Mouse (Mus musculus) fibroblast of lung, adult 2 months (primary cell): ENCODE results near the gene Gm14403.
"Not testable (repeated sequence)": the region's sequence is repeated elsewhere in the genome, so short reads cannot be mapped to it uniquely, and the experiment has no call there.

Experiments used
- DNase-seq: peaks from one replicate; pipeline ENCODE4 v3.0.0-alpha.2; 2011; ENCODE audit warnings: low read depth

Gene Gm14403

DNA sequence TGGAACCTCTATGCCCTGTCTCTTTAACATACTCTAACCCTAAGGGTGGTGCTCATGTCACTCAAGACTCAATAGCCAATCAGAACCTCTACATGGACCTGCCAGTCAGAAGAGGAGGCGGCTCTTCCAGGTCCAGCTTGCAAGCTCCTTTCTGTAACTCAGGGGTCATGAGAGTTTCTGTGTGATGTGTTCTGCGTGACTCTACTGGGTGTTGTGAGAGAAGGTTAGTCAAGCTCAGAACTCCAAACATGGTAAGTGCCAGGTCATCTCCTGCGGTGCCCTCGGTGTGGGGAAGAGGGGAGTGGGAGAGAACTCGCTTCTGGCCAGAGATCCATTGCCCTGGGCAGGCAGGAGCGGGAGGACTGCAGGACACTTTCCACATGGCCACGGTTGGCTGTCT, at the start of gene Gm14403:
TSS of gene Gm14403 (plus strand) at position 149 of the 400 bp plus-strand sequence.
- DNase-seq: peak; percentile 13

DNA sequence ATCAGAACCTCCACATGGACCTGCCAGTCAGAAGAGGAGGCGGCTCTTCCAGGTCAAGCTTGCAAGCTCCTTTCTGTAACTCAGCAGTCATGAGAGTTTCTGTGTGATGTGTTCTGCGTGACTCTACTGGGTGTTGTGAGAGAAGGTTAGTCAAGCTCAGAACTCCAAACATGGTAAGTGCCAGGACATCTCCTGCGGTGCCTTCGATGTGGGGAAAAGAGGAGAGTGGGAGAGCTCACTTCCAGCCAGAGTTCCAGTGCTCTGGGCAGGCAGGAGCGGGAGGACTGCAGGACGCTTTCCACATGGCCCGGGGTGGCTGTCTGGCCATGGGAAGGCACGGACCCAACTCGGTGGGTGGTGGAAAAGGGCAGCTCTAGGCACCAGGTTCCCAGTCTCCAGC, 33.3 kb upstream of the Gm14403 start, which contains the start of gene Zfp970:
TSS of gene Zfp970 (plus strand) at position 58 of the 400 bp plus-strand sequence.
- DNase-seq: peak; percentile 10

DNA sequence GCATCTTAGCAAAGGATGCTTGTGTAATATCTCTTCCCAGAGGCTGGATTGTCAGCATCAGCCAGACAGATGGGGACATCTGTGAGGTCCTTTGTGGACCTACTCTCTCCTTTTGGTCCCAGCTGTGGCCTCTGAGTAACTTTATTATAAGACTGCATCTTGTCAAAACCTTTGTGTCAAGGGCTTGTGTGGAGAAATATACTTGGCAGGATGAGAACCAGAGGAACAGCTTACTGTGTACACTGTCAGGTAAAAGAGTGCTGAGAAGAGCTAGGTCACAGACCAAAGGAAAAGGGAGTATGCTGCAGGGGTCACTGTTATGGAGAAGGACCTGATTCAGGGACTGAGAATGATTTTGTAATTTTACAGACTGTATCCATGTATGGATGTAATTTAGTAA, 29.8 kb upstream of the Gm14403 start:
- DNase-seq: not testable (repeated sequence)

DNA sequence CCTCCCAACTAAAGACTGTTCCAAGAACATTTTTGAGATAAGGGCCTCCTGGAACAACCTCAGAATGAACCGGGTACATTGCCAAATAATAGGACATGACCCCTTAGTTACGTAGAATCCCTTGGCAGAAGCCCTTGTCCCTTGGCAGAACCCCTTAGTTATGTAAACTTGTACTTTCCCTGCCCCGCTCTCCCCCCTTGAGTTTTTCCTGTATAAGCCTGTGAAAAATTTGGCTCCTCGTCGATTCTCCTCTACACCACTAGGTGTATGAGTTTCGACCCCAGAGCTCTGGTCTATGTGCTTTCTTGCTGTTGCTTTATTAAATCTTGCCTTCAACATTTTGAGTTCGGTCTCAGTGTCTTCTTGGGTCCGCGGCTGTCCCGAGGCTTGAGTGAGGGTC, 25.8 kb upstream of the Gm14403 start:
- not testable (repeated sequence) for DNase-seq

DNA sequence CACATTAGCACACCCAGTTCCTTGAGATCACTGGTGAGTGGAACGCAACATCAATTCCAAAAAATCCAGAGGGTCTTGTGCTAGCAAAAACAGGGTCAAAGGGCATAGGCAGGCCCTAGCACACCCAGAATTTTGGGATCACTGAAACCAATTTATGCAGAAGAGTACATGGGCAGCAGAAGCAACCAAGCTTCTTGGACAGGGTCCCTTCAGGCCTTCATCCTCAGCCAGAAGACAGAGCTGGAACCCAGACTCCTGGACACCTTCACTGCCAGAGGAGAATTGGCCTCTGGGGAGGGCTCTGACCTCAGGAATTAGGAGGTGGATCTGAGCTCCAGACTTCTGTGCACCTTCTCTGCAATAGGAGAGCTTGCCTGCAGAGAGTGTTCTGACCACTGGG, 16.0 kb upstream of the Gm14403 start:
- DNase-seq: not testable (repeated sequence)

DNA sequence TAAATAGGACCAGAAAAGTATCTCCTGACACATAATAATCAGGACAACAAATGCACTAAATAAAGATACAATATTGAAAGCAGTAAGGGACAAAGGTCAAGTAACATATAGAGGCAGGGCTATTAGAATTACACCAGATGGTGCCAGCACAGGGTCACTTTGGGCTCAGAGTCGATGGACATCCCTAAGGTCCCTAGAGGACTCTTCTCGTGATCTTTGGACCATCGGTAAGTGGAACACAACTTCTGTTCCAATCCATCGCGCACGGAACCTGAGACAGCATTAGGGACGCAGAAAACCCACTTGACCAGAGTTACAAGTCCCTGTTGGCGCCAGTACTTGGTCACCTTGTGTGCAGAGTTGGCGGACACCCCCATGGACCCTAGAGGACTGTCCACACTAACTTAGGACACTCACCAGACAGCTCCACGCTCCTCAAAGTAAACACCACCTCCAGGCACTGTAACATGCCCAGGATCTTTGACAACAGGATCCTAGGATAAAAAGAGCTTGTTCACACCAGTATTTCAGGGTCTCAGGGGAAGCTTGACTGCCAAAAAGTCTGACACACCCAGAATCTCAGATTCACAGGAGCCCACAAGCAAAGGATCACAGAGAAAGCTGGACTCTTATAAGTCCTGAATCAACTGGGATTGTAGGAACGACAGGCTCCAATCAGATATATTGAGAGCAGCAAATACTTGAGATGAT, 14.6 kb upstream of the Gm14403 start:
- DNase-seq: not testable (repeated sequence)

DNA sequence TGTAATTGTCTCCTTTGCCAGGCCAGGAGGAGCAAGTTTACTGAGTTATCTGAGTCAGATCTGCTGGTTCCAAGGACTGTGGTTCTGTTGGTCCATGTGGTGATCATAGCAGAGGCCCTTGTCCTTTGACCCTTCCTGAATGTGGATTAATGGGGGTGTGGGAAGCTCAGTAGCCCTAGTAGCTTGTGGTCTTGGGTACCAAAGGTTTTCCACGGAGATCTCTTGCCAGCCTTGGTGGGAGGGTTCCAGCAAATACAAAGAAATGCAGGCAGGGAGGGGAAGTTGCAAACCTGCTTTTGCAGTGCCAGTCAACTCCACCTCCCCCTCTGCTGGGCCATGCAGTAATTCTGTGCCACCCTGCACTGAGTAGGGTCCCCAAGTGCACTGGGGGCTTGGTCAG, 1.2 kb downstream of the Gm14403 start:
- DNase-seq: not testable (repeated sequence)

DNA sequence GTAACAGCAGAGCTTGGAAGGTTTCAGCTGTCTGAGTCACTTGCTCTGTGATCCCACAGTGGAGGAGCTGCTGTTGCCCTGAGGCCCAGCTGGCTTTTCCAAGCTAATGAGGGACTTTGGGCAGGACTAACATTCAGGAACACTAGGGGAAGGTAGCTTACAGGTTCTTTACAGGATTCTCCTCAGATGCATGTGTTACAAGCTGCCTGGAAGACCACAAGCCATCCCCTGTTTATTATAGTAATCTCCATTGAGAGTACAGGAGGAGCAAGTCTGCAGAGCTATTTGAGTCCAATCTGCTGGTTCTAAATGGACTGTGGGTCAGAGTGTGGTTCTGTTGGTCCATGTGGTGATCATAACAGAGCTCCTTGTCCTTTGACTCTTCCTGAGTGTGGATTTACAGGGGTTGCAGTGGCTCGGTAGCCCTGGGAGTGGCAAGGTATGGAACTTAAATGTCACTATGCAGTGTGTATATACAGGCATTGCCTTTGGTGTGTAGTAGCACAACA, 7.2 kb downstream of the Gm14403 start:
- DNase-seq: not testable (repeated sequence)

DNA sequence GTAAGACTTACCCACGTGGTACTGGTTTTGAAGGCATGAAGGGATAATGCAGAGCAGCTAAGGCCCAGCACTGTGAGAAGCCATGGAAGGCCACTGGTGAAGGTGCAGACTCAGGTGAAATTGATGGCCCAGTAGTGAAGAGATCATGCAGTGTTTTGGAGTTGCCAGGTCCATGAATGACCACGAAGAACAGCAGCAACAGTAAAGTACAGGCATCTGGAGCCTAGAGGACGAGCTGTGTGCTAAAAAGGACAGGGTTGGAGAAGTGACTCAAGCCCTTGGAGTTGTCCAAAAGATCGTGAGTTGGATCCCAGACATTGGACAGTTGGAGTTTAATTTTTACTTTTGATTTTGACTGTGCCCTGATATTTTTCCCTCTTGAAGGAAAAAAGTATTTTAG, 13.4 kb downstream of the Gm14403 start:
- DNase-seq: not testable (repeated sequence)

DNA sequence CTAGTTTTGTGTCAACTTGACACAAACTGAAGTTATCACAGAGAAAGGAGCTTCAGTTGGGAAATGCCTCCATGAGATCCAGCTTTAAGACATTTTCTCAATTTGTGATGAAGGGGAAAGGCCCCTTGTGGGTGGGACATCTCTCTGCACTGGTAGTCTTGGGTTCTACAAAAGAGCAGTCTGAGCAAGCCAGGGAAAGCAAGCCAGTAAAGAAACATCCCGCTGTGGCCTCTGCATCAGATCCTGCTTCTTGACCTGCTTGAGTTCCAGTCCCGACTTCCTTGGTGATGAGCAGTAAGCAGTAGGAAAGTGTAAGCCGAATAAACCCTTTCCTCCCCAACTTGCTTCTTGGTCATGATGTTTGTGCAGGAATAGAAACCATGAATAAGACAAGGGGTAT, 14.0 kb downstream of the Gm14403 start:
- DNase-seq: not testable (repeated sequence)

DNA sequence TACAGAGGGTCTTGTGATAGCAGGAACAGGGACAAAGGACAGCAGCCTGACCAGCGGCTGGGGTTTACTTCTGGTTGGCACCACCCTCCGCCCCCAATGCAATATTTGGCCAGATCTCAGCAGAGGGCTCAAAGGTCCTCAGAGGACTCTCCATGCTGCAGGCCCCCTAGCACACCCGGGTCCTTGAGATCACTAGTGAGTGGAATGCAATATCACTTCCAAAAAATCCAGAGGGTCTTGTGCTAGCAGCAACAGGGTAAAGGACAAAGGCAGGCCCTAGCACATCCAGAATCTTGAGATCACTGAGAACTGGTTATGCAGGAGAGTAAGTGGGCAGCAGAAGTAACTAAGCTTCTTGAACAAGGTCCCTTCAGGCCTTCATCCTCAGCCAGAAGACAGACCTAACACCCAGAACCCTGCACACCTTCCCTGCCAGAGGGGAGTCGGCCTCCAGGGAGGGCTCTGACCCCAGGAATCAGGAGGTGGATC, 16.0 kb downstream of the Gm14403 start:
- DNase-seq: not testable (repeated sequence)

DNA sequence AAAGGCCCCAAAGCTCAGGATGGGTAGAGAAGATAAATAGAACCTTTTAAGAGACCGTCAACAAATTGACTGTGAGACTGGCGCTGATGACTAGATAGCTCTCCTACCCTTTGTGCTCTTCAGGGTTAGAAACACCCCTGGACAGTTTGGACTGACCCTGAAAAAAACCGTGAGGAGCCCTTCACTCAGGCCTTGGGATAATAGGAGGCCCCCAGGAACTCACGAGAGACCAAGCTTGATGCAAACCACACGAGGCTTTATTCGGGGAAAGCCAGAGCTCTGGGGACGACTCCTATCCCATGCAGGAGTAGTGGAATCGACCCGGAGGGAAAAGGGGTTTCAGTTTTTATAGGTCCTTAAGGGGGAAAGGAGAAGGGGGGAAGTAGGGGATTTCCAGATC, 19.7 kb downstream of the Gm14403 start:
- not testable (repeated sequence) for DNase-seq

DNA sequence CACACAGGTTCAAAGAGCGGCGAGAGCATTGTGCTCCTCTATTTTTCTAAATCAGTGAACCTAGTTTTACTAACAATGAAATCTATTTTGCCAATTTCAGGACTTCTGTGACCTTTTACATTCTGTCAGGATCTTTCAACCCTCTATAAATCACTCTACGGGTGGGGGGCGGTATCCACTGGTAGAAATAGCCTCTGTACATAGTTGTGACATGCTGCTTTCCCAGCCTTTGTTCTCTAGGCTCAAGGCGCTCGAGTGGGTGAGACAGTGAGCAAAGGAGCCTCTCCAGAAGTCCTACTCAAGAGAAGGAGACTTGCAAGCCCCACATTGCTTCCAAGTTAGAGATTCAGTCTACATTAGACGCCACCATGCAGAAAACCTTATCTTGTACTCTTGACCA, 20.3 kb downstream of the Gm14403 start:
- not testable (repeated sequence) for DNase-seq

DNA sequence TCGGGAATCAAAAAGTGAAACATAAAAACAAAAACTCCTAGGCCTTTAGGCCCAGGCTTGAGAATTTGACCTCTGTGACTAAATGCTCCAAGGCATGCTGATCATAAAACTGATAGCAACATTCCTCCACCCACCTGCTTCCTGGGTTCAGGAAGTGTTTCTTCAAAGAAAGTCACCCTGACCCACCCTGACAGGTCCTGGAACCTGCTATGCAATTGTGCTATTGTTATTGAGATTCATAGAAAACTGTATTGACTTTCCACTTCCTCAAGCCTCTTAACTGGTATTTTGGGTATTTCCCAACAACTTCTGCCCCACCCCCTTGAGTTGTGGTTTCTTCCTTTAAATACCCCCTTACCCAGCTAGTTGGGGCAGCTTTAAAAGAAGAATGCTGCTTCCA, 20.9 kb downstream of the Gm14403 start:
- DNase-seq: not testable (repeated sequence)

DNA sequence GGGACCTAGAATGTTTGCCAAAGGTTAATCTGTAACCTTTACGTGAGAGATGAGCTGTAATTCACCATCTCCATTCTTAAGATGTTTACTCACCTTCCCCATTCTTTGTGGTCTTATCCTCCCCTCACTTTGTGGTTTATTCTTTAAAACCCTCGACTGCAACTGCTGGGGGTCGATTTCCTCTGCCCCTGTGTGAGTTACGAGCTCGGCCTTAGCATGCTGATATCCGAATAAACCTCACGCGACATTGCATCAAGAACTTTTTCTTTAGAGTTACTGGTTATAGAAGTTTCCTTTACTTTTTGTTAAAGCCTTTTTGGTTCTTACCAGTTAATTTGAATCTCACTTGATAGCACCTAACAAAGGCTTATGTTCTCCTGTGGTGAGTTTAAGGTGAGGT, 22.0 kb downstream of the Gm14403 start:
- no peak for DNase-seq

DNA sequence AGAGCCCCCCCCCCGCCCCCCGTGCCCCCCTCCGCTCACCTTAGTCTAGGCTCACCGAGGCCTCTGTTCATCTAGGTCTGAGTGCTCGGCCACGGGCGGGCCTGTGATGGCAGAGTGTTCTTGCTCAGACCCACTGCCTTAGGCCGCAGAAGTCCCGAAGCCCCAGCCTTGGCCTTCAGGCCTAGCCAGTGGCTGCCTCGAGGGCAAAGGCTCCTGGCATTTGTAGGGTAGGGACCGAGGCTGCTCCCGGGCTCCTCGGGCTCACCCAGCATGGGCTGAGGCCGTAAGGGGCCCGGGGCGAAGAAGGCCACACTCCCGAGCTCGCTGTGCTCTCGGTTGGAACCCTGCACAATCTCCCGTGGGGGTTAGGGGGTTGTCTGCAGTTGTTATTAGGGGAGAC, 25.0 kb downstream of the Gm14403 start:
- DNase-seq: no peak

DNA sequence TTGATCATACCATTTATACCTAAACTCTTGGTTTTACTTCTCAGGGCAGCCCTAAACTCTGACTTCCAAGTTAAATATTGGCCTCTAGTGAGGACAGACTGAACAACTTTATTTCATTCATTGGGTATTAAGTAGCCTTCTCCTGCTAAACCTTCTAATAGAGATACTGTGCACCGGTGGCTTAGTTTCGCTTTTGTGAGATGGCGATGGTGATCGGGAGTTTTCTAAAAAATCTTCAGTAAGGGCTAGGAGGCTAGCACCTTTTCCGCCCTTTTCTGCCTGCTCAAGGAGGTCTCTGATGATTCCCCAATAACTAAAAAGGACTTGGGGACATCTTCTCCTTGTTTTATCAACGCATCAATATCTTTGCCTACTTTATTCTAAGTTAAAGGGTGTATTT, 25.7 kb downstream of the Gm14403 start:
- not testable (repeated sequence) for DNase-seq

DNA sequence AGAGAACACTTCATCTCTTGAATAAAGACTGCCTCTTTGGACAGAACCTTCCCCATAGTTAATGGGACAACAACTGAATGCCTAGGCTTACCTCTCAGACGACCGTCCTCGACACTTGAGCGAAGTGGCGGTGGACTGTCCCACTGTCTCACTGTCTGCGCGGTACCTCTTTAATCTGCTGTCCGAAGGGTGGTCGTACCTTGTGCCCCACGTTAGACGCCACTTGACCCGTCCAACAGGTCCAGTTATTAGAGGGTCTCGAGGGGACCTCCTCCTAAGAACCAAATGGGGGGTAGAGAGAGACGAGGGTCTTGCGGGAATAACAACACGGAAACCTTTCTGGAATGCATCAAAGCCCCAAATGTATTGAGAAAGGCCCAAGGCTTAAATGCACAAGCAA, 26.2 kb downstream of the Gm14403 start:
- DNase-seq: not testable (repeated sequence)

DNA sequence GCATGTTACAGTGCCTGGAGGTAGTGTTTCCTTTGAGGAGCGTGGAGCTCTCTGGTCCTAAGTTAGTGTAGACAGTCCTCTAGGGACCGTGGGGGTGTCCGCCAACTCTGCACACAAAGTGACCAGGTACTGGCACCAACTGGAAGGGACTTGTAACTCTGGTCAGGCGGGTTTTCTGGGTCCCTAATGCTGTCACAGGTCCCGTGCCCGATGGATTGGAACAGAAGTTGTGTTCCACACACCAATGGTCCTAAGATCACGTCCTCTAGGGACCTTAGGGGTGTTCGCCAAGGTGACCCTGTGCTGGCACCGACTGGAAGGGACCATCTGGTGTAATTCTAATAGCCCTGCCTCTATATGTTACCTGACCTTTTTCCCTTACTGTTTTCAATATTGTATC, 37.9 kb downstream of the Gm14403 start:
- DNase-seq: no peak

DNA sequence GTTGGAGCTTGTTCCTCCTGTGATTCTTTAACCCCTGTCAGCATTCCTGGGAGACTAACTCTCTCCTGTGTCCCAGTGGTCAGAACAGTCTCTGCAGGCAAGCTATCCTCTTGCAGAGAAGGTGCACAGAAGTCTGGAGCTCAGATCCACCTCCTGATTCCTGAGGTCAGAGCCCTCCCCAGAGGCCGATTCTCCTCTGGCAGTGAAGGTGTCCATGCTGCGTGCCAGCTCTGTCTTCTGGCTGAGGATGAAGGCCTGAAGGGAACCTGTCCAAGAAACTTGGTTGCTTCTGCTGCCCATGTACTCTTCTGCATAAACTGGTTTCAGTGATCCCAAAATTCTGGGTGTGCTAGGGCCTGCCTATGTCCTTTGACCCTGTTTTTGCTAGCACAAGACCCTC, 39.1 kb downstream of the Gm14403 start:
- DNase-seq: not testable (repeated sequence)

DNA sequence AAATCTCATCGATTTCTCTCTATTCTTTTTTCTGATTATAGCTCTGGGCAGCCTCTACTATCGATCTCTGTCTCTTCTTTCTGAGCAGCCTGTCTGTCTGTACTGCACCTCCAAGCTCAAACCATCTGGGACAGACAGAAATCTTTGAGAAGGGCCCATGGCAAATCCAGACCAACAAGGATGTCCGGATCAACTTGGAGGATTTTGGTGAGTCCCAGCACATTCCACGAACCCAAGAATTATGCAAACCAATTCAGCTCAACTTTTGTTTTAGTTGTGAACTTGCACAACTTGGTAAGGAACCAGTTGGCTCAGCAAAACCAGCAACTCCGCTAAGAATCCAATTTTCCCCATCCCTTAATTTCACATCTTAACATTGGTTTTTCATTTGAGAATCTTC, 39.7 kb downstream of the Gm14403 start:
- not testable (repeated sequence) for DNase-seq

DNA sequence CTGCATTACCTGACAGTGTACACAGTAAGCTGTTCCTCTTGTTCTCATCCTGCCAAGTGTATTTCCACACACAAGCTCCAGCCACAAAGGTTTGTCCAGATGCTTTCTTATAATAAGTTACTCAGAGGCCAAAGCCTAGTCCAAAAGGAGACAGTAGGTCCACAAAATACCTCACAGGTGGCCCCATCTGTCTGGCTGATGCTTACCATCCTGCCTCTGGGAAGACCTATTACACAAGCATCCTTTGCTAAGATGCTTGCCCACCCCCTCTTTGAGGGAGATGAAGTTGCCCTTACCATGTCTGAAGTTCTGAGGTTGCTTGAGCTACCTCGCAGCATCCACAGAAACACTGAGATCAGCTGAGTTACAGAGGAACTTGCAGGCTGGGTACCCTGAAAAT, 57.2 kb downstream of the Gm14403 start:
- DNase-seq: not testable (repeated sequence)
